Mouse (Mus musculus) frontal cortex, postnatal 36 days (tissue): ENCODE measurements around the gene Sapcd2.

Experiments
- DNase-seq, 2 experiments: peaks; one replicate each; pipeline ENCODE4 v3.0.0; 2022; ENCODE audit warnings: low spot score in 2 of 2

Gene Sapcd2

GRCm38 (mm10) chr2:25422587-25423410, 50.7 kb downstream of the Sapcd2 start, which contains the start of gene Fut7:
Gene Fut7 (plus strand): TSS chr2:25423267.
- no peak for DNase-seq

GRCm38 (mm10) chr2:25423626-25424025, 51.5 kb downstream of the Sapcd2 start:
- no peak for DNase-seq

- no peak for DNase-seq
These were observed 53.4 kb downstream of the Sapcd2 start for GRCm38 (mm10) chr2:25425481-25425880.

GRCm38 (mm10) chr2:25426721-25427191, 54.6 kb downstream of the Sapcd2 start:
- DNase-seq = peak; percentile 53 to 66

GRCm38 (mm10) chr2:25427256-25427655, 55.1 kb downstream of the Sapcd2 start:
- DNase-seq = no peak
